Mouse (Mus musculus): Measurements from ENCODE around the gene Coa6. TPM values are rescaled to one million over a fixed set of nuclear protein-coding genes. Genes with fewer than 3 reads are reported as not detected.

The Coa6 gene
- total RNA-seq, 4 experiments from 2014 or later: 21.9 to 25.0 (median 23.5) TPM

- DNase-seq (ENCODE audit: low spot score in 2 of 2): no peak
Measured at GRCm38 (mm10) chr8:126464071-126464470, 41.8 kb downstream of the Coa6 start.

DNA sequence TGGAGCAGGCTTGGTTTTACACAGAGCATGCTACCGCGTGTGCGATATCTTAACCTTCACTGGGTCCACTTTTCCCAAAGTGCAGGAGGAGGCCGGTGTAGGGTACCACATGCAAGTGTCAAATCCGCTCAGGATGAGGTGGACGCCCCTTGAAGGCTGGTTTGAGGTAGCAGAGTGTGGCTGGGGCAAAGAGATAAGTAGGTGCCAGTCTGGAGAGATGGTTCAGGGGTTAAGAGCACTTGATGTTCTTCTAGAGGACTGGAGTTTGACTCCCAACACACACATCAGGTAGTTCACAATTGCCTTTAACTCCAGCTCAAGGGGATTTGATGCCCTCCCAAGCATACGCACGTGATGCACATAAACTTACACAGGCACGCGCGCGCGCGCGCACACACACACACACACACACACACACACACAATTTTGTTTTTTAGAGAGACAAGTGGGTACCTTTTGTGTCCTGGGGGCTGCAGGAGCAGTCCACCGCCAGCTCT, 51.5 kb downstream of the Coa6 start:
- no peak for DNase-seq (ENCODE audit: low spot score in 2 of 2)

GRCm38 (mm10) chr8:126474299-126475187, 52.2 kb downstream of the Coa6 start, which contains the start of gene Tarbp1:
TSS of gene Tarbp1 (minus strand) at chr8:126475065.
- peak; percentile 86 to 90 for DNase-seq (ENCODE audit: low spot score in 2 of 2)

Other genes starting within 250 kb of the Coa6 start
- gene Slc35f3, start 124.0 kb upstream of the Coa6 start, total RNA-seq (2022): under 1 TPM in 1 of 4 experiments, not detected in 3; 0.31 TPM
- gene Tarbp1, start 52.5 kb downstream of the Coa6 start, total RNA-seq (2022): 1 to 10 TPM; 4.7 to 6.1 (median 5.4) TPM
- gene Irf2bp2, start 171.5 kb downstream of the Coa6 start, total RNA-seq (2022): 10 to 100 TPM; 22.2 to 31.2 (median 23.5) TPM